ENCODE assay signal across 21 mouse cellular contexts in the genomic region with DNA sequence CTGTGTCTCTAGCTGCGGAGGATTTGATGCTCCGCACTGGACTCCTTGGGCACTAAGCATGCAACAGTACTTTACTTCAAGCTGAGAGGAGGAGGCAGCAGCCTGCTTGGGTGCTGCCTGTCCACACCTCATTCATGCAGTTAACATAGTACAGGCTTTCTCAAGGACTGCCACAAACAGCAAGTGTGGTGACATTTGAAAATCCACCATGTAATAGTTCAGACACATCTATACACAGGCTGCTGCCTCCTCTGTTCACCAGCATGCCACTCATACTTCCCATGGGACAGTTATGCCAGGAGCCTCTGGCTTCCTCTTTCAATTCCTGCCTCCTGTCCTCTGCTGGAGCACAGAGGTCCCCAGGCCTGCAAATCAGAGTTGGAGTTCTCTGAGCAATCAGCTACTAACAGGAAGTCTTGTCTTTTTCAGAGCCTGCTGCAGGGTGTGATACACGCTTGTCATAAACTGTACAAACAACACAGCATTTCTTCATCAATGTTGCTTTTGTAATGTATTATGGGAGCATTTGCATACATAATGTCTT.
DNase-seq lines count a peak whose midpoint lies in the region; ATAC-seq and TF ChIP-seq lines count a peak whose summit lies in the region.
"Had no signal": no experiment of that assay in that cellular context is flagged by ENCODE, and none has a peak within 500 bp of the region (broad histone marks: within the 10 kb centered on the region; RNA-seq: fewer than 3 reads in every experiment).

No protein-coding gene starts in this region.

- ATAC-seq in granulocyte monocyte progenitor cell, adult 5-6 weeks (replicated peaks; ENCODE audit: poor library complexity, severe bottlenecking) = peak; percentile 73
- ATAC-seq in megakaryocyte progenitor cell, adult 5-6 weeks (replicated peaks; ENCODE audit: poor library complexity) = 0 out of 2 replicates have a peak, but pooled peaks have one; percentile 26
- ATAC-seq: intestine, embryonic 16.5 days had no signal

- H3K4me1 ChIP-seq in heart, embryonic 10.5 days = peaks cover 33% of the 10 kb centered on the region
- no peaks in the 10 kb centered on the region for H3K4me1 ChIP-seq in kidney, adult 2 months (ENCODE audit: control insufficient read depth, insufficient read depth, low read length)
- H3K4me1 ChIP-seq: liver, embryonic 13.5 days had no signal

- no peaks in the 10 kb centered on the region for H3K9me3 ChIP-seq in heart, embryonic 10.5 days
- H3K9me3 ChIP-seq: forebrain, embryonic 12.5 days; hindbrain, embryonic 15.5 days; kidney, embryonic 15.5 days; limb, embryonic 12.5 days; liver, embryonic 13.5 days; midbrain, embryonic 12.5 days; neural tube, embryonic 12.5 days had no signal

- H3K27me3 ChIP-seq in heart, embryonic 10.5 days (ENCODE audit: insufficient read depth, poor library complexity, severe bottlenecking) = no peaks in the 10 kb centered on the region
- H3K27me3 ChIP-seq in kidney, adult 2 months (replicated peaks; ENCODE audit: control insufficient read depth, insufficient read depth, low read length) = no peaks in the 10 kb centered on the region
- H3K27me3 ChIP-seq: forebrain, embryonic 12.5 days; hindbrain, embryonic 15.5 days; kidney, embryonic 15.5 days; limb, embryonic 12.5 days; liver, embryonic 13.5 days; midbrain, embryonic 12.5 days; neural tube, embryonic 12.5 days had no signal

- H3K36me3 ChIP-seq in heart, embryonic 10.5 days = peaks cover 57% of the 10 kb centered on the region
- no peaks in the 10 kb centered on the region; the same call in 1 of the 2 replicates for H3K36me3 ChIP-seq in kidney, adult 2 months (ENCODE audit: control insufficient read depth, insufficient read depth, low read length)

- DNase-seq in heart, embryonic 10.5 days (ENCODE audit: low spot score) = no peak
- DNase-seq in heart, postnatal 14 days = no peak
- peak; percentile 19 for DNase-seq in kidney, adult 2 months
- DNase-seq in kidney, postnatal 4 days = no peak
- DNase-seq in ovary, postnatal 36 days (ENCODE audit: low spot score) = no peak
- DNase-seq: adrenal gland, adult 8-10 months; B cell, adult 2 months; cerebellum, postnatal 14 days; gastrocnemius, postnatal 36 days; liver, embryonic 13.5 days; lung, embryonic 14.5 days had no signal

- intact Hi-C loops in heart, postnatal 14 days (cut with DNase I) = loop anchor here (5.0 kb wide), 1 partner anchor 33 kb away; no protein-coding TSS in a partner anchor

- TF ChIP-seq POLR2A in kidney, adult 2 months (IDR thresholded peaks at IDR 0.05; ENCODE audit: low read depth, low read length) = no peak

- TF ChIP-seq CTCF in kidney, adult 2 months (conservative IDR thresholded peaks at IDR 0.05; ENCODE audit: insufficient read depth, insufficient read length, low read depth, low read length) = no peak

- H3K4me3 ChIP-seq in heart, embryonic 10.5 days = no peak overlapping the region
- H3K4me3 ChIP-seq in kidney, adult 2 months (ENCODE audit: insufficient read depth, low read depth, low read length) = no peak overlapping the region
- H3K4me3 ChIP-seq: forebrain, embryonic 12.5 days; hindbrain, embryonic 15.5 days; kidney, embryonic 15.5 days; limb, embryonic 12.5 days; liver, embryonic 13.5 days; midbrain, embryonic 12.5 days; neural tube, embryonic 12.5 days had no signal

- peak overlapping the region; percentile 29; the same call in 1 of the 2 replicates for H3K27ac ChIP-seq in heart, embryonic 10.5 days
- no peak overlapping the region for H3K27ac ChIP-seq in kidney, adult 2 months (ENCODE audit: insufficient read depth, low read depth, low read length)
- H3K27ac ChIP-seq: hindbrain, embryonic 15.5 days; kidney, embryonic 15.5 days; limb, embryonic 12.5 days; liver, embryonic 13.5 days; macrophage; midbrain, embryonic 12.5 days; neural tube, embryonic 12.5 days had no signal

- 62% methylated on average over 3 of the region's 3 CpGs for WGBS in heart, embryonic 10.5 days
- WGBS in kidney, adult 2 months = 82% methylated on average over 3 of the region's 3 CpGs
